Comparison of ENCODE assay signal across 22 mouse cellular contexts in genomic region chr14:17743713-17744158, GRCm38 (mm10).
DNase-seq lines count a peak whose midpoint lies in the region; TF ChIP-seq lines count a peak whose summit lies in the region.
"Had no signal": no experiment of that assay in that cellular context is flagged by ENCODE, and none has a peak within 500 bp of the region (broad histone marks: within the 10 kb centered on the region; RNA-seq: fewer than 3 reads in every experiment).

No protein-coding gene starts in this region.

- no peak for TF ChIP-seq POLR2A in small intestine, adult 2 months (IDR thresholded peaks at IDR 0.05; ENCODE audit: low read depth, low read length)

- H3K27ac ChIP-seq in heart, embryonic 10.5 days = no peak overlapping the region
- H3K27ac ChIP-seq in layer of hippocampus, adult 2 months = peak overlapping the region; percentile 57
- peak overlapping the region; percentile 37; the same call in 1 of the 2 replicates for H3K27ac ChIP-seq in small intestine, adult 2 months (ENCODE audit: insufficient read depth, low read depth, low read length)
- H3K27ac ChIP-seq: embryonic facial prominence, embryonic 13.5 days; forebrain, embryonic 12.5 days; hindbrain, embryonic 14.5 days; limb, embryonic 12.5 days; liver, embryonic 13.5 days; midbrain, embryonic 13.5 days had no signal

- no peaks in the 10 kb centered on the region for H3K36me3 ChIP-seq in heart, embryonic 10.5 days
- no peaks in the 10 kb centered on the region for H3K36me3 ChIP-seq in small intestine, adult 2 months (ENCODE audit: control insufficient read depth, insufficient read depth, low read length)
- H3K36me3 ChIP-seq: embryonic facial prominence, embryonic 13.5 days; forebrain, embryonic 12.5 days; limb, embryonic 12.5 days; liver, embryonic 13.5 days; midbrain, embryonic 13.5 days had no signal

- H3K27me3 ChIP-seq in heart, embryonic 10.5 days (ENCODE audit: insufficient read depth, poor library complexity, severe bottlenecking) = no peaks in the 10 kb centered on the region
- no peaks in the 10 kb centered on the region for H3K27me3 ChIP-seq in small intestine, adult 2 months (ENCODE audit: control insufficient read depth, insufficient read depth, low read length)
- H3K27me3 ChIP-seq: embryonic facial prominence, embryonic 13.5 days; forebrain, embryonic 12.5 days; limb, embryonic 12.5 days; liver, embryonic 13.5 days; megakaryocyte, embryonic 14.5 days; midbrain, embryonic 13.5 days had no signal

- TF ChIP-seq CTCF in layer of hippocampus, adult 2 months (conservative IDR thresholded peaks at IDR 0.05) = no peak
- no peak for TF ChIP-seq CTCF in small intestine, adult 2 months (IDR thresholded peaks at IDR 0.05; ENCODE audit: extremely low read depth, insufficient read length, insufficient replicate concordance, low read depth, low read length)

- 76% methylated on average over 2 of the region's 2 CpGs for WGBS in heart, embryonic 10.5 days
- 14% methylated on average over 2 of the region's 2 CpGs for WGBS in small intestine, adult 2 months

- DNase-seq in heart, adult 11 months = peak; percentile 83
- no peak for DNase-seq in heart, embryonic 10.5 days (ENCODE audit: low spot score)
- DNase-seq in layer of hippocampus, adult 2 months (ENCODE audit: low spot score in 2 of 2) = peak in 1 of 2 experiments; percentile 20
- DNase-seq in layer of hippocampus, postnatal 36 days = no peak
- peak; percentile 66 for DNase-seq in brain, adult 2 months (ENCODE audit: low read depth, low spot score)
- DNase-seq in left cerebral cortex, adult 8-10 months (ENCODE audit: low spot score in 2 of 2) = no peak
- DNase-seq: cerebellum, postnatal 25 days; embryo, embryonic 11 days; gastrocnemius, postnatal 10 days; kidney, adult 9 months; kidney, postnatal 14 days; liver, embryonic 13.5 days; lung, adult 2 months; right cerebral cortex, postnatal 14 days had no signal

- H3K9me3 ChIP-seq in heart, embryonic 10.5 days = no peaks in the 10 kb centered on the region
- H3K9me3 ChIP-seq: embryonic facial prominence, embryonic 13.5 days; forebrain, embryonic 12.5 days; limb, embryonic 12.5 days; liver, embryonic 13.5 days; megakaryocyte, embryonic 14.5 days; midbrain, embryonic 13.5 days had no signal

- H3K4me1 ChIP-seq in heart, embryonic 10.5 days = no peaks in the 10 kb centered on the region
- H3K4me1 ChIP-seq in small intestine, adult 2 months (ENCODE audit: control insufficient read depth, insufficient read depth, insufficient read length, low read length) = peaks cover 19% of the 10 kb centered on the region; the same call in 1 of the 2 replicates
- H3K4me1 ChIP-seq: liver, embryonic 13.5 days; megakaryocyte, embryonic 14.5 days had no signal

- H3K4me3 ChIP-seq in heart, embryonic 10.5 days = no peak overlapping the region
- H3K4me3 ChIP-seq in layer of hippocampus, adult 2 months = no peak overlapping the region
- H3K4me3 ChIP-seq in small intestine, adult 2 months (ENCODE audit: low read depth, low read length) = no peak overlapping the region
- H3K4me3 ChIP-seq: embryonic facial prominence, embryonic 13.5 days; erythroblast, embryonic 14.5 days; forebrain, embryonic 12.5 days; limb, embryonic 12.5 days; liver, embryonic 13.5 days; megakaryocyte, embryonic 14.5 days; midbrain, embryonic 13.5 days had no signal

Comparison
In these comparisons a context has a peak if more than half of its experiments do, and no peak if none do; other contexts are left out.
1. DNase-seq: peak in heart, adult 11 months (single experiment) and brain, adult 2 months (single experiment); none in heart, embryonic 10.5 days (single experiment), layer of hippocampus, postnatal 36 days (0 of 2) and left cerebral cortex, adult 8-10 months (0 of 2).